Mouse (Mus musculus) limb, embryonic 14.5 days (tissue): ENCODE measurements at regions not wholly inside any gene's neighbourhood (a gene's known extent, or its start where the extent isn't known, plus 50 kb on each side); places are given as distances from the start of the nearest gene placed in this dataset.

Experiments
- ATAC-seq: fragments of 200-750 bp; cut with Nextera tagmentation; 2 replicates; pipeline ENCODE4 v1.8.0; 2017; ENCODE audit warnings: low read depth, moderate number of reproducible peaks, moderate TSS enrichment; ENCODE audit not compliant: low FRiP score
- DNase-seq: peaks from one replicate; pipeline ENCODE4 v3.0.0-alpha.2; 2015; ENCODE audit warnings: low spot score
- H3K27ac ChIP-seq: fragments of 300-500 bp; sonication (generic); replicated peaks from 2 replicates; pipeline ENCODE4 v1.5.1; 2014; ENCODE audit warnings: low read depth, mild to moderate bottlenecking, low read length, moderate library complexity, mixed read lengths
- H3K27me3 ChIP-seq: fragments of 300-500 bp; sonication (generic); 2 replicates; pipeline ENCODE4 v1.6.1; 2014; ENCODE audit warnings: low read length, mixed read lengths; ENCODE audit not compliant: control insufficient read depth, insufficient read depth
- H3K36me3 ChIP-seq: fragments of 300-500 bp; sonication (generic); 2 replicates; pipeline ENCODE4 v1.6.1; 2014; ENCODE audit warnings: mild to moderate bottlenecking, low read length, moderate library complexity, mixed read lengths; ENCODE audit not compliant: control insufficient read depth, insufficient read depth
- H3K4me1 ChIP-seq: fragments of 300-500 bp; sonication (generic); 2 replicates; pipeline ENCODE4 v1.6.1; 2014; ENCODE audit warnings: antibody characterized with exemption, low read length, mixed read lengths; ENCODE audit not compliant: control insufficient read depth, insufficient read depth
- H3K4me2 ChIP-seq: fragments of 300-500 bp; sonication (generic); replicated peaks from 2 replicates; pipeline ENCODE4 v1.6.1; 2014; ENCODE audit warnings: low read depth, mild to moderate bottlenecking, low read length, moderate library complexity; ENCODE audit not compliant: severe bottlenecking
- H3K4me3 ChIP-seq: fragments of 300-500 bp; sonication (generic); replicated peaks from 2 replicates; pipeline ENCODE4 v1.5.1; 2014; ENCODE audit warnings: low read length
- H3K9ac ChIP-seq: fragments of 300-500 bp; sonication (generic); 2 replicates; pipeline ENCODE4 v1.6.1; 2014; ENCODE audit warnings: mild to moderate bottlenecking, low read depth, low read length, moderate library complexity; ENCODE audit not compliant: severe bottlenecking
- H3K9me3 ChIP-seq: fragments of 300-500 bp; sonication (generic); 2 replicates; pipeline ENCODE4 v1.6.1; 2016; ENCODE audit warnings: low read length; ENCODE audit not compliant: control insufficient read depth
- POLR2A ChIP-seq: fragments of 200-500 bp; IDR thresholded peaks from 2 replicates; pipeline ENCODE4 v1.8.0; 2012; ENCODE audit warnings: inconsistent platforms, mild to moderate bottlenecking, moderate library complexity, borderline replicate concordance; ENCODE audit not compliant: insufficient read depth, insufficient read length; ENCODE audit errors: extremely low read depth
- WGBS: fragments of 180-500 bp; shearing (Covaris S2); extraction: QIAGEN DNeasy Blood & Tissue Kit; methylation state at CpG from one replicate; pipeline ENCODE4 v1.1.7; 2014; 5-methylcytosine and 5-hydroxymethylcytosine counted together

- H3K9me3 ChIP-seq = no peaks in the 10 kb centered on the region
- no peak overlapping the region for H3K4me3 ChIP-seq
- ATAC-seq (no peak), DNase-seq (no peak)
- H3K27me3 ChIP-seq = no peaks in the 10 kb centered on the region
- WGBS = 70% methylated on average over 3 of the region's 3 CpGs
- no peak overlapping the region for H3K9ac ChIP-seq
- no peaks in the 10 kb centered on the region for H3K36me3 ChIP-seq
- H3K4me2 ChIP-seq = no peak overlapping the region
- 0 out of 2 replicates have a peak, but pooled peaks cover 4% of the 10 kb centered on the region for H3K4me1 ChIP-seq
- no peak overlapping the region for H3K27ac ChIP-seq
- TF ChIP-seq POLR2A = no peak
Measured at GRCm38 (mm10) chr1:73847126-73847525, 277.1 kb downstream of the Tns1 start.

GRCm38 (mm10) chr1:73845115-73845514 is 279.1 kb downstream of the Tns1 start:
- 81% methylated on average over 5 of the region's 5 CpGs for WGBS
- ATAC-seq (no peak), DNase-seq (no peak)
- 0 out of 2 replicates have a peak, but pooled peaks cover 4% of the 10 kb centered on the region for H3K4me1 ChIP-seq
- H3K9me3 ChIP-seq = no peaks in the 10 kb centered on the region
- no peak for TF ChIP-seq POLR2A
- no peak overlapping the region for H3K9ac ChIP-seq
- H3K36me3 ChIP-seq = no peaks in the 10 kb centered on the region
- no peak overlapping the region for H3K4me3 ChIP-seq
- H3K27me3 ChIP-seq = no peaks in the 10 kb centered on the region
- no peak overlapping the region for H3K27ac ChIP-seq
- no peak overlapping the region for H3K4me2 ChIP-seq

- no peaks in the 10 kb centered on the region for H3K9me3 ChIP-seq
Measured at GRCm38 (mm10) chr1:73844574-73844973, 279.7 kb downstream of the Tns1 start.

GRCm38 (mm10) chr1:73839351-73839750 is 284.9 kb downstream of the Tns1 start:
- Histone ChIP-seq H3K9me3 (no peaks in the 10 kb centered on the region), H3K27ac (no peak overlapping the region), H3K36me3 (no peaks in the 10 kb centered on the region), H3K9ac (no peak overlapping the region), H3K4me3 (no peak overlapping the region), H3K27me3 (no peaks in the 10 kb centered on the region), H3K4me1 (0 out of 2 replicates have a peak, but pooled peaks cover 4% of the 10 kb centered on the region), H3K4me2 (no peak overlapping the region)
- DNase-seq (no peak), ATAC-seq (no peak)
- no peak for TF ChIP-seq POLR2A
- WGBS = 86% methylated on average over 2 of the region's 2 CpGs

More at GRCm38 (mm10) chr1:73844574-73844973, 279.7 kb downstream of the Tns1 start:
- H3K4me3 ChIP-seq = no peak overlapping the region
- 0 out of 2 replicates have a peak, but pooled peaks cover 4% of the 10 kb centered on the region for H3K4me1 ChIP-seq
- H3K9ac ChIP-seq = no peak overlapping the region
- no peak for DNase-seq
- no peaks in the 10 kb centered on the region for H3K27me3 ChIP-seq
- H3K36me3 ChIP-seq = no peaks in the 10 kb centered on the region
- no peak overlapping the region for H3K27ac ChIP-seq
- ATAC-seq = no peak
- TF ChIP-seq POLR2A = no peak
- H3K4me2 ChIP-seq = no peak overlapping the region
- WGBS = 54% methylated on average over 3 of the region's 3 CpGs

- Histone ChIP-seq H3K36me3 (no peaks in the 10 kb centered on the region), H3K27ac (no peak overlapping the region), H3K27me3 (no peaks in the 10 kb centered on the region), H3K4me3 (no peak overlapping the region), H3K9ac (no peak overlapping the region), H3K4me2 (no peak overlapping the region), H3K4me1 (no peaks in the 10 kb centered on the region), H3K9me3 (no peaks in the 10 kb centered on the region)
- DNase-seq (no peak), ATAC-seq (no peak)
- no peak for TF ChIP-seq POLR2A
Measured at GRCm38 (mm10) chr1:73836680-73837079, 287.6 kb downstream of the Tns1 start.

- H3K4me2 ChIP-seq = no peak overlapping the region
- ATAC-seq (no peak), DNase-seq (no peak)
- no peak overlapping the region for H3K4me3 ChIP-seq
- no peak overlapping the region for H3K27ac ChIP-seq
- no peaks in the 10 kb centered on the region for H3K27me3 ChIP-seq
- no peaks in the 10 kb centered on the region for H3K4me1 ChIP-seq
- H3K9ac ChIP-seq = no peak overlapping the region
- WGBS = 90% methylated on average over 1 of the region's 1 CpGs
- no peaks in the 10 kb centered on the region for H3K9me3 ChIP-seq
- H3K36me3 ChIP-seq = no peaks in the 10 kb centered on the region
- no peak for TF ChIP-seq POLR2A
Measured at GRCm38 (mm10) chr1:73834566-73834965, 289.7 kb downstream of the Tns1 start.
